Mouse (Mus musculus): ENCODE data around the gene Myh7b. TPM values are rescaled to one million over a fixed set of nuclear protein-coding genes. Genes with fewer than 3 reads are reported as not detected.

Myh7b gene
- polyA plus RNA-seq, 1 experiment from 2014 or later, result 0.59 TPM

DNA sequence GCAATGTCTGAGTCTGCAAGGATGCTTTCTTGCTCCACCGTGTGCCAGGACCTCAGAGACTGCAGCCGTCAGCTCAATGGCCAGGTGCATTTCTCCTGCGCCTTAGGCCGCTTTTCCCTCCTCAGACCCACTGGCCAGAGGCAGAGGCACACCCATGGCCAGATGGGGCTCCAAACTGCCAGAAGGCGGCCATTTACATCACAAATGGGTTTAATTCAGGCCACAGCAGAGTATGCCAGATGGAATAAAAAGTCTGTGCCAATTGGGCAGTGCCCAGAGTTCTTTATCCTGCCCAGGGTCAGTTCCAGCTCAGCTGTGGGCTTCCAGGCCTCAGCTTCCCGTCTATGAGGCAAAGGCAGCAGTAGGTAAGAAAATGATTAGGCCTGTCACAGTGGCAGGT lies 29.6 kb downstream of the Myh7b start:
- Histone ChIP-seq H3K4me3 (no peak overlapping the region), H3K36me3 (peaks cover 80% of the 10 kb centered on the region), H3K4me2 (replicated peaks) (no peak overlapping the region), H3K4me1 (peaks cover 15% of the 10 kb centered on the region; the same call in 1 of the 2 replicates), H3K9me3 (no peaks in the 10 kb centered on the region), H3K27me3 (no peaks in the 10 kb centered on the region), H3K27ac (replicated peaks) (peak overlapping the region; percentile 72), H3K9ac (replicated peaks) (no peak overlapping the region)
- peak; percentile 66 for ATAC-seq (replicated peaks)
- 56% methylated on average over 6 of the region's 6 CpGs for WGBS

- WGBS, result 76% methylated on average over 18 of the region's 18 CpGs
- 0 out of 2 replicates have a peak, but pooled peaks have one; percentile 28 for ATAC-seq (replicated peaks)
- H3K36me3 ChIP-seq, result peaks cover 74% of the 10 kb centered on the region
- no peak overlapping the region for H3K9ac ChIP-seq (replicated peaks)
- H3K9me3 ChIP-seq, result no peaks in the 10 kb centered on the region
- H3K4me1 ChIP-seq, result peaks cover 15% of the 10 kb centered on the region; the same call in 1 of the 2 replicates
- no peaks in the 10 kb centered on the region for H3K27me3 ChIP-seq
- H3K4me3 ChIP-seq, result no peak overlapping the region
- peak overlapping the region; percentile 72 for H3K27ac ChIP-seq (replicated peaks)
- no peak overlapping the region for H3K4me2 ChIP-seq (replicated peaks)
Observed at GRCm38 (mm10) chr2:155641540-155642472, 30.8 kb downstream of the Myh7b start.

DNA sequence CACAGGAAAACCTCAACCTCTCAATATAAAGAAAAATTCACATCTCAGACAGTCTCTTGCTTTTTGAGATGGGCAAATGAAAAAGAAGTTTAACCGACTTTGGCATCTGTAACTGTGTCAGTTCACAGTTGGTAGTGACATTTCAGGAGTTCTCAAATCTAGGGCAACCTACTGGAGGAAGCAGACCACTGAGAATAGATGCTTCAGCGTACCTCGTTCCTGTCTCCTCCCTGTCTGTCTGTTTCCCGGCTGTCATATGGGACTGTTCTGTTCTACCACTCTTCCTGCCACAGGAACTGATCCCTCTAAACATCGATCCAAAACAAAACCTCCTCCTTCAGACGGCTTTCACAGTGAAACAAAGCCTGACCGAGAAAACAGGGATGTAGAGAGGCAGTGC lies 34.7 kb downstream of the Myh7b start:
- no peaks in the 10 kb centered on the region for H3K27me3 ChIP-seq
- no peak overlapping the region for H3K27ac ChIP-seq (replicated peaks)
- H3K9ac ChIP-seq (replicated peaks), result no peak overlapping the region
- peaks cover 68% of the 10 kb centered on the region for H3K36me3 ChIP-seq
- no peak for ATAC-seq (replicated peaks)
- no peak overlapping the region for H3K4me3 ChIP-seq
- no peak overlapping the region for H3K4me2 ChIP-seq (replicated peaks)
- WGBS, result 77% methylated on average over 7 of the region's 7 CpGs
- H3K4me1 ChIP-seq, result peaks cover 9% of the 10 kb centered on the region; the same call in 1 of the 2 replicates
- H3K9me3 ChIP-seq, result no peaks in the 10 kb centered on the region

GRCm38 (mm10) chr2:155652618-155653017 lies 41.6 kb downstream of the Myh7b start:
- Histone ChIP-seq H3K4me3 (no peak overlapping the region), H3K4me2 (replicated peaks) (no peak overlapping the region), H3K36me3 (peaks cover 79% of the 10 kb centered on the region), H3K9me3 (no peaks in the 10 kb centered on the region), H3K9ac (replicated peaks) (no peak overlapping the region), H3K27ac (replicated peaks) (no peak overlapping the region), H3K27me3 (no peaks in the 10 kb centered on the region), H3K4me1 (no peaks in the 10 kb centered on the region)
- ATAC-seq (replicated peaks), result no peak
- 97% methylated on average over 5 of the region's 5 CpGs for WGBS

DNA sequence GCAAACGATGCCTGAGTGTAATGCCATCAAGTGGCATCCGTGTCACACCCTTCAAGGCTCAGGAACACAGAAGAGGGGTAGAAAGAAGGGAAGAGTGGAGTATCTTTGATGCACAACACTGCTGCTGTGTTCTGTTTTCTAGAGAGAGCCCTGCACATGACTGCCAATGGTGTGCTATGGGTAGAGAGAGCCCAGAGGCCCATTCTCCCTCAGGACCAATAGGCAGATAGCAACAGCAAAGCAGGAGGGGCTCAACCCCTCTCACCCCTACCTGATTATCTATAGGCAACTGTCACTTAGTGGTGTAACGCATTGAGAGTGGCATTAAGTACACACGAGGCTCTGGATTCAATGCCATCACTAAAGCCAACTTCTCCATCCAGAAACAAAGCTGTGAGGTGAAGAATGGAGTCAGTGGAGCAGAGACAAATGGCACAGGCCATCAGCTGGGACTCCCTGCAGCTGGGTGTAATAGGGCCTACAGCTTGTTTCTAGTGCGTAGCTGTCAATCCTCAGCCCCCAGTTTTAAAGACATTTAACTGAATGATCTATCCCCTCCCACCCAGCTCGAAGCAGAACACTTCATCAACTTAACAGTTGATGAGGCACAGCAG lies 44.9 kb downstream of the Myh7b start:
- no peaks in the 10 kb centered on the region for H3K27me3 ChIP-seq
- WGBS, result 27% methylated on average over 6 of the region's 6 CpGs
- no peak overlapping the region; the same call in 1 of the 2 replicates for H3K27ac ChIP-seq (replicated peaks)
- no peaks in the 10 kb centered on the region for H3K4me1 ChIP-seq
- no peak overlapping the region for H3K4me2 ChIP-seq (replicated peaks)
- H3K4me3 ChIP-seq, result no peak overlapping the region
- no peak for ATAC-seq (replicated peaks)
- H3K9ac ChIP-seq (replicated peaks), result no peak overlapping the region
- peaks cover 77% of the 10 kb centered on the region for H3K36me3 ChIP-seq
- H3K9me3 ChIP-seq, result no peaks in the 10 kb centered on the region

GRCm38 (mm10) chr2:155662390-155662789 lies 51.4 kb downstream of the Myh7b start:
- WGBS, result 84% methylated on average over 5 of the region's 5 CpGs
- Histone ChIP-seq H3K27me3 (no peaks in the 10 kb centered on the region), H3K4me2 (replicated peaks) (no peak overlapping the region), H3K9me3 (no peaks in the 10 kb centered on the region), H3K4me1 (no peaks in the 10 kb centered on the region), H3K36me3 (peaks cover 78% of the 10 kb centered on the region), H3K4me3 (no peak overlapping the region), H3K27ac (replicated peaks) (no peak overlapping the region), H3K9ac (replicated peaks) (no peak overlapping the region)
- no peak for ATAC-seq (replicated peaks)

DNA sequence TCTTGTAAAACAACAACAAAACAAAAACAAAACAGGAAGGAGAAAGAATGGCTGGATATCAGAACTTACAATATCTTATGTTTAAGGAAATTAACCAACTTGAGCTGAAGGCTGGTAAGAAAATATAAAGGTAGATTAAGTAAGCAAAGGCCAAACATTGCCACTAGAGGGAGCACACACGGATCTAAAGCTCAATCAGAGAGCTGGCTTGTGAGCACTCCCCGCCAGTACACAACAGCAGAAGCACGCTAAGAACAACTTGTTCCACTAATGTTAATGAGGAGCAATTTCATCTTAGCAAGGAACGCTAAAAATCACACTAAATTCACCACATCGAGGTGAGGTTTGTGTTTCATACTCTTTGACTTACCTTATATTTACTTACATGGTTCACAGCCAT lies 52.1 kb downstream of the Myh7b start:
- no peaks in the 10 kb centered on the region for H3K27me3 ChIP-seq
- no peak overlapping the region for H3K27ac ChIP-seq (replicated peaks)
- 20% methylated on average over 5 of the region's 5 CpGs for WGBS
- H3K4me3 ChIP-seq, result no peak overlapping the region
- H3K4me2 ChIP-seq (replicated peaks), result no peak overlapping the region
- peaks cover 78% of the 10 kb centered on the region for H3K36me3 ChIP-seq
- no peaks in the 10 kb centered on the region for H3K9me3 ChIP-seq
- H3K4me1 ChIP-seq, result no peaks in the 10 kb centered on the region
- no peak for ATAC-seq (replicated peaks)
- H3K9ac ChIP-seq (replicated peaks), result no peak overlapping the region

GRCm38 (mm10) chr2:155663910-155664460 lies 53.0 kb downstream of the Myh7b start:
- Histone ChIP-seq H3K27me3 (no peaks in the 10 kb centered on the region), H3K27ac (replicated peaks) (no peak overlapping the region), H3K36me3 (peaks cover 76% of the 10 kb centered on the region), H3K4me2 (replicated peaks) (no peak overlapping the region), H3K9me3 (no peaks in the 10 kb centered on the region), H3K4me1 (no peaks in the 10 kb centered on the region), H3K9ac (replicated peaks) (no peak overlapping the region), H3K4me3 (no peak overlapping the region)
- ATAC-seq (replicated peaks), result no peak
- 83% methylated on average over 6 of the region's 6 CpGs for WGBS

DNA sequence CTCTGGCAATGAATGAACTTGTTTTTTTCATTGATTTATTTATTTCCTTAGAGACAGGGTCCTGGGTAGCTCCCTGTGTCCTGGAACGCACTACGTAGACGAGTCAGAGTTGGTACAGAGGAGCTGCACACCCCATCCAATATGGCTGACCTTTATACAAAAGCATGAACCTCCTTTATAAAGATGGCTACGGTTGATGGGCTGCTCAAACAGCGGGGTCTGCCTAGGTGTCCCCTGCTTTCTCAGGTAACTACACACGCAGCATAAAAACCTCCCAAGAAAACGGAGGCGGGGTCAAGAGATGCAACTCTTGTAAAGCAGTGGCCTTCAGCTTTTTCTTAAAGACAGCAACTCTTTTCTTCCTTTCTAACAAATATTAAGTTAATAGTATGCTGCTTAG lies 56.9 kb downstream of the Myh7b start:
- no peak overlapping the region for H3K4me3 ChIP-seq
- H3K27ac ChIP-seq (replicated peaks), result no peak overlapping the region
- H3K36me3 ChIP-seq, result peaks cover 73% of the 10 kb centered on the region
- H3K9ac ChIP-seq (replicated peaks), result no peak overlapping the region
- H3K27me3 ChIP-seq, result no peaks in the 10 kb centered on the region
- H3K4me1 ChIP-seq, result no peaks in the 10 kb centered on the region
- no peak for ATAC-seq (replicated peaks)
- H3K4me2 ChIP-seq (replicated peaks), result no peak overlapping the region
- WGBS, result 96% methylated on average over 8 of the region's 8 CpGs
- H3K9me3 ChIP-seq, result no peaks in the 10 kb centered on the region

GRCm38 (mm10) chr2:155668461-155668860 lies 57.4 kb downstream of the Myh7b start:
- WGBS, result 82% methylated on average over 4 of the region's 4 CpGs
- no peak for ATAC-seq (replicated peaks)
- Histone ChIP-seq H3K9me3 (no peaks in the 10 kb centered on the region), H3K9ac (replicated peaks) (no peak overlapping the region), H3K27ac (replicated peaks) (no peak overlapping the region), H3K4me2 (replicated peaks) (no peak overlapping the region), H3K27me3 (no peaks in the 10 kb centered on the region), H3K36me3 (peaks cover 72% of the 10 kb centered on the region), H3K4me1 (no peaks in the 10 kb centered on the region), H3K4me3 (no peak overlapping the region)

DNA sequence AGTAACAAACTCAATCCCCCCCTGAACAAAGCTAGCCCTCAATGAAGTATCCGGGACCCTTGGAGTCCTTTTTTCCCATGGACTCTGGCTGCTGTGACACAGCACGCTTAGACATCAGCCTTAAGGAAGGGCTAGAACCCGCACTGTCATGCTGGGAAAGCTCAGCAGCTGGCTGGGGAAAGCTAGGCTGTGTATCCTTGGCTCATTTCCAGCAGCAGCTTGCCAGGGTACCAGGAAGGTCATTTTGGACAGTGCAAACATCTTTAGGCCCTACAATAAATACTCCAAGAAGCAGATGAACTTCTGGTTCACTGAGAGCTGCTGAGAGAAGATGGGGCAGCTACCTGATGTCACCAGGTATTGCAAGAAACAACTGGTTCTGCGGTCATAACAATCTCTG lies 60.2 kb downstream of the Myh7b start:
- H3K36me3 ChIP-seq, result peaks cover 44% of the 10 kb centered on the region

GRCm38 (mm10) chr2:155673546-155673945 lies 62.5 kb downstream of the Myh7b start:
- no peak for ATAC-seq (replicated peaks)
- Histone ChIP-seq H3K9ac (replicated peaks) (no peak overlapping the region), H3K4me2 (replicated peaks) (no peak overlapping the region), H3K27me3 (no peaks in the 10 kb centered on the region), H3K4me3 (no peak overlapping the region), H3K27ac (replicated peaks) (no peak overlapping the region), H3K4me1 (no peaks in the 10 kb centered on the region), H3K36me3 (peaks cover 26% of the 10 kb centered on the region), H3K9me3 (no peaks in the 10 kb centered on the region)
- 25% methylated on average over 2 of the region's 2 CpGs for WGBS

More for the DNA sequence above, 60.2 kb downstream of the Myh7b start:
- Histone ChIP-seq H3K27me3 (no peaks in the 10 kb centered on the region), H3K27ac (replicated peaks) (no peak overlapping the region), H3K4me1 (no peaks in the 10 kb centered on the region), H3K4me2 (replicated peaks) (no peak overlapping the region), H3K9ac (replicated peaks) (no peak overlapping the region), H3K4me3 (no peak overlapping the region), H3K9me3 (no peaks in the 10 kb centered on the region)
- WGBS, result 89% methylated on average over 4 of the region's 4 CpGs
- no peak for ATAC-seq (replicated peaks)
